In genomic region chr13:5603905-5604596, GRCm38 (mm10) we compare ENCODE assay signal across 8 mouse cellular contexts.
A peak's percentile ranks its signal among the peaks of the same experiment; 100 is the strongest.
DNase-seq lines count a peak whose midpoint lies in the region; ATAC-seq and TF ChIP-seq lines count a peak whose summit lies in the region.

No protein-coding gene starts in this region.

- no peak overlapping the region for H3K9ac ChIP-seq in heart, embryonic 13.5 days

- H3K36me3 ChIP-seq in heart, embryonic 13.5 days, result no peaks in the 10 kb centered on the region

- H3K9me3 ChIP-seq in heart, embryonic 13.5 days, result no peaks in the 10 kb centered on the region

- no peak for DNase-seq in left cerebral cortex, adult 2 months (ENCODE audit: extremely low spot score in 1 of 2, low spot score in 2 of 2)
- no peak for DNase-seq in left cerebral cortex, postnatal 4 days
- peak; percentile 37 for DNase-seq in embryo, embryonic 10.5 days (ENCODE audit: low spot score)
- peak; percentile 22 for DNase-seq in lung, postnatal 14 days
- DNase-seq in cerebellum, postnatal 36 days, result no peak
- DNase-seq in spleen, postnatal 36 days (ENCODE audit: low spot score in 2 of 2), result no peak
- no peak for DNase-seq in cerebellum, postnatal 14 days

- peak; percentile 54; the same call in 1 of the 2 replicates for ATAC-seq in heart, embryonic 13.5 days (ENCODE audit: extremely low read depth, insufficient number of reproducible peaks, low FRiP score, low TSS enrichment)

- H3K4me1 ChIP-seq in heart, embryonic 13.5 days, result peaks cover 19% of the 10 kb centered on the region

- H3K4me3 ChIP-seq in left cerebral cortex, adult 2 months, result no peak overlapping the region
- no peak overlapping the region for H3K4me3 ChIP-seq in heart, embryonic 13.5 days

- H3K4me2 ChIP-seq in heart, embryonic 13.5 days, result peak overlapping the region; percentile 27; the same call in 1 of the 2 replicates

- peak overlapping the region; percentile 48 for H3K27ac ChIP-seq in left cerebral cortex, adult 2 months
- H3K27ac ChIP-seq in heart, embryonic 13.5 days (replicated peaks), result peak overlapping the region; percentile 84

- no peaks in the 10 kb centered on the region for H3K27me3 ChIP-seq in heart, embryonic 13.5 days (replicated peaks)

- intact Hi-C loops in left cerebral cortex, adult 2 months (cut with DNase I), result no loop called here
- intact Hi-C loops in left cerebral cortex, postnatal 4 days (cut with DNase I), result no loop called here

- 27% methylated on average over 5 of the region's 5 CpGs for WGBS in heart, embryonic 13.5 days

- no peak for TF ChIP-seq CTCF in left cerebral cortex, adult 2 months (IDR thresholded peaks at IDR 0.05)

Comparison
In these comparisons a context has a peak if more than half of its experiments do, and no peak if none do; other contexts are left out.
1. DNase-seq: peak in embryo, embryonic 10.5 days (single experiment) and lung, postnatal 14 days (single experiment); none in left cerebral cortex, adult 2 months (0 of 2), left cerebral cortex, postnatal 4 days (single experiment), cerebellum, postnatal 36 days (0 of 2), spleen, postnatal 36 days (0 of 2) and cerebellum, postnatal 14 days (0 of 2).